Mouse (Mus musculus): ENCODE data around the gene Tbc1d22a. TPM values are rescaled to one million over a fixed set of nuclear protein-coding genes. Genes with fewer than 3 reads are reported as not detected.

The Tbc1d22a gene
- polyA plus RNA-seq, 1 experiment = 16.3 TPM

GRCm38 (mm10) chr15:86345907-86346306 lies 131.6 kb downstream of the Tbc1d22a start:
- TF ChIP-seq POLR2A (IDR thresholded peaks at IDR 0.05; ENCODE audit: borderline replicate concordance, control insufficient read depth, low read depth, low read length) (no peak), CTCF (IDR thresholded peaks at IDR 0.05; ENCODE audit: control insufficient read depth, insufficient read depth, low read length) (no peak)
- no peak overlapping the region for H3K4me3 ChIP-seq (replicated peaks; ENCODE audit: control insufficient read depth, low read depth, low read length)
- WGBS = 37% methylated on average over 9 of the region's 9 CpGs
- peaks cover 3% of the 10 kb centered on the region for H3K4me1 ChIP-seq (ENCODE audit: control insufficient read depth, insufficient read depth, low read length)
- H3K27ac ChIP-seq (ENCODE audit: control insufficient read depth, insufficient read depth, low read depth, low read length, poor library complexity) = no peak overlapping the region

GRCm38 (mm10) chr15:86346606-86347005 lies 132.3 kb downstream of the Tbc1d22a start:
- Histone ChIP-seq H3K4me3 (replicated peaks; ENCODE audit: control insufficient read depth, low read depth, low read length) (no peak overlapping the region), H3K4me1 (ENCODE audit: control insufficient read depth, insufficient read depth, low read length) (peaks cover 3% of the 10 kb centered on the region), H3K27ac (ENCODE audit: control insufficient read depth, insufficient read depth, low read depth, low read length, poor library complexity) (no peak overlapping the region)
- WGBS = 80% methylated on average over 3 of the region's 3 CpGs
- TF ChIP-seq POLR2A (IDR thresholded peaks at IDR 0.05; ENCODE audit: borderline replicate concordance, control insufficient read depth, low read depth, low read length) = no peak
- no peak for TF ChIP-seq CTCF (IDR thresholded peaks at IDR 0.05; ENCODE audit: control insufficient read depth, insufficient read depth, low read length)

- H3K4me1 ChIP-seq (ENCODE audit: control insufficient read depth, insufficient read depth, low read length) = peaks cover 8% of the 10 kb centered on the region
- no peak for TF ChIP-seq POLR2A (IDR thresholded peaks at IDR 0.05; ENCODE audit: borderline replicate concordance, control insufficient read depth, low read depth, low read length)
- TF ChIP-seq CTCF (IDR thresholded peaks at IDR 0.05; ENCODE audit: control insufficient read depth, insufficient read depth, low read length) = no peak
- H3K4me3 ChIP-seq (replicated peaks; ENCODE audit: control insufficient read depth, low read depth, low read length) = no peak overlapping the region
- WGBS = 55% methylated on average over 2 of the region's 2 CpGs
- peak overlapping the region; percentile 10; the same call in 1 of the 2 replicates for H3K27ac ChIP-seq (ENCODE audit: control insufficient read depth, insufficient read depth, low read depth, low read length, poor library complexity)
Measured at GRCm38 (mm10) chr15:86354932-86355331, 140.7 kb downstream of the Tbc1d22a start.

- TF ChIP-seq POLR2A (IDR thresholded peaks at IDR 0.05; ENCODE audit: borderline replicate concordance, control insufficient read depth, low read depth, low read length) (no peak), CTCF (IDR thresholded peaks at IDR 0.05; ENCODE audit: control insufficient read depth, insufficient read depth, low read length) (no peak)
- 27% methylated on average over 2 of the region's 2 CpGs for WGBS
- H3K4me3 ChIP-seq (replicated peaks; ENCODE audit: control insufficient read depth, low read depth, low read length) = no peak overlapping the region
- peaks cover 6% of the 10 kb centered on the region for H3K4me1 ChIP-seq (ENCODE audit: control insufficient read depth, insufficient read depth, low read length)
- no peak overlapping the region for H3K27ac ChIP-seq (ENCODE audit: control insufficient read depth, insufficient read depth, low read depth, low read length, poor library complexity)
Measured at GRCm38 (mm10) chr15:86355857-86356256, 141.6 kb downstream of the Tbc1d22a start.

- peaks cover 20% of the 10 kb centered on the region for H3K4me1 ChIP-seq (ENCODE audit: control insufficient read depth, insufficient read depth, low read length)
- WGBS = 83% methylated on average over 3 of the region's 3 CpGs
- no peak overlapping the region for H3K4me3 ChIP-seq (replicated peaks; ENCODE audit: control insufficient read depth, low read depth, low read length)
- no peak for TF ChIP-seq CTCF (IDR thresholded peaks at IDR 0.05; ENCODE audit: control insufficient read depth, insufficient read depth, low read length)
- TF ChIP-seq POLR2A (IDR thresholded peaks at IDR 0.05; ENCODE audit: borderline replicate concordance, control insufficient read depth, low read depth, low read length) = no peak
- H3K27ac ChIP-seq (ENCODE audit: control insufficient read depth, insufficient read depth, low read depth, low read length, poor library complexity) = no peak overlapping the region
Measured at GRCm38 (mm10) chr15:86360376-86360775, 146.1 kb downstream of the Tbc1d22a start.

- TF ChIP-seq CTCF (IDR thresholded peaks at IDR 0.05; ENCODE audit: control insufficient read depth, insufficient read depth, low read length) = no peak
- no peak for TF ChIP-seq POLR2A (IDR thresholded peaks at IDR 0.05; ENCODE audit: borderline replicate concordance, control insufficient read depth, low read depth, low read length)
- Histone ChIP-seq H3K27ac (ENCODE audit: control insufficient read depth, insufficient read depth, low read depth, low read length, poor library complexity) (peak overlapping the region; percentile 55), H3K4me1 (ENCODE audit: control insufficient read depth, insufficient read depth, low read length) (peaks cover 17% of the 10 kb centered on the region), H3K4me3 (replicated peaks; ENCODE audit: control insufficient read depth, low read depth, low read length) (no peak overlapping the region)
- WGBS = 48% methylated on average over 10 of the region's 10 CpGs
Measured at GRCm38 (mm10) chr15:86362306-86363150, 148.3 kb downstream of the Tbc1d22a start.

- Histone ChIP-seq H3K27ac (ENCODE audit: control insufficient read depth, insufficient read depth, low read depth, low read length, poor library complexity) (peak overlapping the region; percentile 61; the same call in 1 of the 2 replicates), H3K4me3 (replicated peaks; ENCODE audit: control insufficient read depth, low read depth, low read length) (no peak overlapping the region), H3K4me1 (ENCODE audit: control insufficient read depth, insufficient read depth, low read length) (peaks cover 17% of the 10 kb centered on the region)
- no peak for TF ChIP-seq CTCF (IDR thresholded peaks at IDR 0.05; ENCODE audit: control insufficient read depth, insufficient read depth, low read length)
- TF ChIP-seq POLR2A (IDR thresholded peaks at IDR 0.05; ENCODE audit: borderline replicate concordance, control insufficient read depth, low read depth, low read length) = no peak
- WGBS = 21% methylated on average over 4 of the region's 4 CpGs
Measured at GRCm38 (mm10) chr15:86363841-86364295, 149.6 kb downstream of the Tbc1d22a start.

GRCm38 (mm10) chr15:86364948-86365658 lies 150.8 kb downstream of the Tbc1d22a start:
- Histone ChIP-seq H3K4me3 (replicated peaks; ENCODE audit: control insufficient read depth, low read depth, low read length) (no peak overlapping the region), H3K27ac (ENCODE audit: control insufficient read depth, insufficient read depth, low read depth, low read length, poor library complexity) (no peak overlapping the region), H3K4me1 (ENCODE audit: control insufficient read depth, insufficient read depth, low read length) (peaks cover 17% of the 10 kb centered on the region)
- TF ChIP-seq CTCF (IDR thresholded peaks at IDR 0.05; ENCODE audit: control insufficient read depth, insufficient read depth, low read length) = no peak
- TF ChIP-seq POLR2A (IDR thresholded peaks at IDR 0.05; ENCODE audit: borderline replicate concordance, control insufficient read depth, low read depth, low read length) = no peak
- 85% methylated on average over 10 of the region's 10 CpGs for WGBS

All from bone marrow, adult 2 months (tissue).